Comparison of ENCODE assay signal across 8 mouse cellular contexts in the genomic region with DNA sequence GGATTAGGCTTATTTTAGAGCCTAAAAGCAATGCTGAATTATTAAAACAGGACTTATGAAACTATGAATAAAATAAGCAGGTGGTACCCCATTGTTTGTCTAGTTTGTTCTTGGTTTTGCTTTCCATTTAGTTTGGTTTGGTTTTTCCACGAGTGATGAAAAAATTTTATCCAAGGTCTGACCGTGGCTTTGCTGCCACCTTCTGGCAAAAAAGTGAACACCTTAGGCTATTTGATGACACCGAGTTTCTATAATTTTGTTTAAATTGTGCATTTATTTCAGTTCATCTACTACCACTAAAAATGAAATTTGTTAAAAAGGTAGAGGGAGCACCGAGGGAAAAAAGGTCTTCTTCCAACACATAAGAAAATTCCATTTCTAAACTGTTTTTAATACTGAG. TPM values are rescaled to one million over a fixed set of nuclear protein-coding genes. Genes with fewer than 3 reads are reported as not detected.
DNase-seq lines count a peak whose midpoint lies in the region; ATAC-seq and TF ChIP-seq lines count a peak whose summit lies in the region.

No protein-coding gene starts in this region.

- H3K27ac ChIP-seq in liver, postnatal 0 days (ENCODE audit: low read depth), result no peak overlapping the region
- no peak overlapping the region for H3K27ac ChIP-seq in embryonic facial prominence, embryonic 10.5 days (replicated peaks)
- H3K27ac ChIP-seq in lung, embryonic 14.5 days (ENCODE audit: low read depth), result no peak overlapping the region

- no peaks in the 10 kb centered on the region for H3K36me3 ChIP-seq in liver, postnatal 0 days (replicated peaks; ENCODE audit: insufficient read depth, low read length)
- H3K36me3 ChIP-seq in embryonic facial prominence, embryonic 10.5 days (replicated peaks), result no peaks in the 10 kb centered on the region
- H3K36me3 ChIP-seq in lung, embryonic 14.5 days (ENCODE audit: insufficient read depth), result no peaks in the 10 kb centered on the region

- WGBS in liver, postnatal 0 days (ENCODE audit: insufficient replicate concordance), result 5% methylated on average over 4 of the region's 4 CpGs
- WGBS in embryonic facial prominence, embryonic 10.5 days, result 13% methylated on average over 4 of the region's 4 CpGs
- WGBS in lung, embryonic 14.5 days, result 6% methylated on average over 4 of the region's 4 CpGs

- peak; percentile 44; the same call in 1 of the 2 replicates for ATAC-seq in frontal cortex, adult (ENCODE audit: low TSS enrichment)
- no peak for ATAC-seq in liver, postnatal 0 days
- no peak for ATAC-seq in lung, embryonic 14.5 days (ENCODE audit: insufficient read depth)
- no peak for ATAC-seq in erythroblast, adult 5-6 weeks (replicated peaks; ENCODE audit: low FRiP score, poor library complexity, severe bottlenecking)

- H3K9ac ChIP-seq in liver, postnatal 0 days (replicated peaks), result no peak overlapping the region
- no peak overlapping the region for H3K9ac ChIP-seq in lung, embryonic 14.5 days

- no peaks in the 10 kb centered on the region for H3K9me3 ChIP-seq in liver, postnatal 0 days (ENCODE audit: low read length)
- no peaks in the 10 kb centered on the region for H3K9me3 ChIP-seq in embryonic facial prominence, embryonic 10.5 days
- H3K9me3 ChIP-seq in lung, embryonic 14.5 days (ENCODE audit: low read depth, low read length), result no peaks in the 10 kb centered on the region

- TF ChIP-seq EP300 in liver, postnatal 0 days (IDR thresholded peaks at IDR 0.05; ENCODE audit: low read depth), result no peak

- H3K4me2 ChIP-seq in liver, postnatal 0 days (ENCODE audit: low read depth, low read length), result no peak overlapping the region
- no peak overlapping the region for H3K4me2 ChIP-seq in lung, embryonic 14.5 days

- no peak for DNase-seq in frontal cortex, postnatal 14 days (ENCODE audit: low spot score in 2 of 2)
- DNase-seq in liver, postnatal 0 days, result peak; percentile 45
- DNase-seq in liver (no peak), MEL-GATA-1-ER (ENCODE audit: extremely low read depth, low read depth) (peak; percentile 38)
- DNase-seq in embryonic facial prominence, embryonic 10.5 days (ENCODE audit: low spot score), result peak; percentile 37
- peak; percentile 87 for DNase-seq in lung, embryonic 14.5 days

- peak; percentile 74 for TF ChIP-seq CTCF in liver, postnatal 0 days (IDR thresholded peaks at IDR 0.05; ENCODE audit: low read depth)
- TF ChIP-seq CTCF in lung, embryonic 14.5 days (IDR thresholded peaks at IDR 0.05; ENCODE audit: low read depth), result peak; percentile 81

- no peak overlapping the region for H3K4me3 ChIP-seq in liver, postnatal 0 days (ENCODE audit: low read depth, low read length)
- H3K4me3 ChIP-seq in embryonic facial prominence, embryonic 10.5 days, result no peak overlapping the region
- H3K4me3 ChIP-seq in lung, embryonic 14.5 days (ENCODE audit: low read depth, low read length), result no peak overlapping the region

- no peaks in the 10 kb centered on the region for H3K27me3 ChIP-seq in liver, postnatal 0 days (ENCODE audit: insufficient read depth, low read length)
- H3K27me3 ChIP-seq in embryonic facial prominence, embryonic 10.5 days (replicated peaks; ENCODE audit: low read depth, poor library complexity, severe bottlenecking), result no peaks in the 10 kb centered on the region
- no peaks in the 10 kb centered on the region for H3K27me3 ChIP-seq in lung, embryonic 14.5 days (ENCODE audit: insufficient read depth, low read length)

- no peaks in the 10 kb centered on the region for H3K4me1 ChIP-seq in liver, postnatal 0 days (ENCODE audit: insufficient read depth)
- H3K4me1 ChIP-seq in embryonic facial prominence, embryonic 10.5 days, result no peaks in the 10 kb centered on the region
- H3K4me1 ChIP-seq in lung, embryonic 14.5 days (ENCODE audit: insufficient read depth), result no peaks in the 10 kb centered on the region

RNA-seq across cellular contexts. Expression of gene Sub1, which starts 30.4 kb away (rescaled TPM):
- polyA plus RNA-seq in liver, postnatal 0 days (2015; fragmentation: Nextera tagmentation; extraction: Ambion mirVana), result 276 and 278 TPM in 2 replicates
- 772 and 811 TPM in 2 replicates for polyA plus RNA-seq in embryonic facial prominence, embryonic 10.5 days (2016; fragmentation: Nextera tagmentation; extraction: Ambion mirVana)
- 671 and 746 TPM in 2 replicates for polyA plus RNA-seq in lung, embryonic 14.5 days (2014; fragmentation: Nextera tagmentation; extraction: Ambion mirVana)
- total RNA-seq in erythroblast, adult 5-6 weeks (2015; ENCODE audit: low replicate concordance), result 113 and 151 TPM in 2 replicates
- total RNA-seq in erythroblast, adult 5-6 weeks (2017; ENCODE audit: low replicate concordance), result 117 and 135 TPM in 2 replicates

RNA-seq across cellular contexts. Expression of gene Npr3, which starts 59.3 kb away (rescaled TPM):
- polyA plus RNA-seq in liver, postnatal 0 days (2015; fragmentation: Nextera tagmentation; extraction: Ambion mirVana), result 0.62 and 0.85 TPM in 2 replicates
- 3.9 and 4.4 TPM in 2 replicates for polyA plus RNA-seq in embryonic facial prominence, embryonic 10.5 days (2016; fragmentation: Nextera tagmentation; extraction: Ambion mirVana)
- polyA plus RNA-seq in lung, embryonic 14.5 days (2014; fragmentation: Nextera tagmentation; extraction: Ambion mirVana), result 11.2 and 11.3 TPM in 2 replicates
- total RNA-seq in erythroblast, adult 5-6 weeks (2015; ENCODE audit: low replicate concordance), result not detected in 2 replicates
- not detected in 2 replicates for total RNA-seq in erythroblast, adult 5-6 weeks (2017; ENCODE audit: low replicate concordance)

Comparison
In these comparisons a context has a peak if more than half of its experiments do, and no peak if none do; other contexts are left out.
1. DNase-seq: peak in liver, postnatal 0 days (single experiment), MEL-GATA-1-ER (single experiment), embryonic facial prominence, embryonic 10.5 days (single experiment) and lung, embryonic 14.5 days (single experiment); none in frontal cortex, postnatal 14 days (0 of 2) and liver (single experiment).